Comparison of ENCODE assay signal across 8 mouse cellular contexts in genomic region chr19:5802011-5802786, GRCm38 (mm10). TPM values are rescaled to one million over a fixed set of nuclear protein-coding genes. Genes with fewer than 3 reads are reported as not detected.
DNase-seq lines count a peak whose midpoint lies in the region; ATAC-seq lines count a peak whose summit lies in the region.

No protein-coding gene starts in this region.

- peak overlapping the region; percentile 89 for H3K9ac ChIP-seq in intestine, embryonic 15.5 days

- H3K27me3 ChIP-seq in intestine, embryonic 15.5 days (replicated peaks): no peaks in the 10 kb centered on the region

- peak overlapping the region; percentile 64 for H3K4me3 ChIP-seq in intestine, embryonic 15.5 days (replicated peaks)

- intact Hi-C loops in left cerebral cortex, postnatal 14 days (cut with DNase I): no loop called here

- peak; percentile 40; the same call in 1 of the 2 replicates for ATAC-seq in intestine, embryonic 15.5 days
- peak; percentile 43 for ATAC-seq in megakaryocyte-erythroid progenitor cell, adult 5-6 weeks (replicated peaks; ENCODE audit: low FRiP score, low TSS enrichment, poor library complexity, severe bottlenecking)

- H3K4me1 ChIP-seq in intestine, embryonic 15.5 days (replicated peaks): peaks cover 31% of the 10 kb centered on the region

- WGBS in intestine, embryonic 15.5 days: under 1% methylated on average over 25 of the region's 25 CpGs

- peak overlapping the region; percentile 93 for H3K4me2 ChIP-seq in intestine, embryonic 15.5 days (replicated peaks)

- no peaks in the 10 kb centered on the region for H3K9me3 ChIP-seq in intestine, embryonic 15.5 days

- DNase-seq in adrenal gland, adult 2 months: peak; percentile 96
- DNase-seq in embryo, embryonic 11 days: peak; percentile 96
- peak; percentile 89 for DNase-seq in gastrocnemius, postnatal 25 days
- peak; percentile 97 to 98 for DNase-seq in left cerebral cortex, postnatal 14 days (ENCODE audit: low spot score in 2 of 2)
- DNase-seq in right cerebral cortex, postnatal 14 days: peak; percentile 94
- peak; percentile 96 for DNase-seq in urinary bladder, postnatal 25 days (ENCODE audit: low spot score)

- peak overlapping the region; percentile 100 for H3K27ac ChIP-seq in intestine, embryonic 15.5 days

- peaks cover 6% of the 10 kb centered on the region; the same call in 1 of the 2 replicates for H3K36me3 ChIP-seq in intestine, embryonic 15.5 days

RNA-seq across cellular contexts. Expression of gene Scyl1, which starts 31.0 kb away (rescaled TPM):
- total RNA-seq in adrenal gland, adult 2 months (2021): 100 to 1,000 TPM; 106 to 109 TPM
- 119 and 125 TPM in 2 replicates for polyA plus RNA-seq in adrenal gland, adult 2 months (2012; rRNA removed)
- total RNA-seq in gastrocnemius, postnatal 25 days (2021): 10 to 100 TPM; 62.2 to 62.8 TPM
- polyA plus RNA-seq in intestine, embryonic 15.5 days (2015; fragmentation: Nextera tagmentation; extraction: Ambion mirVana): 60.6 and 60.9 TPM in 2 replicates
- 10 to 100 TPM; 77.7 to 79.5 TPM for total RNA-seq in left cerebral cortex, postnatal 14 days (2021)
- total RNA-seq in megakaryocyte-erythroid progenitor cell, adult 5-6 weeks (2014; fragmentation: Nextera tagmentation): 28.7 and 43.4 TPM in 2 replicates
- total RNA-seq in megakaryocyte-erythroid progenitor cell, adult 5-6 weeks (2017): 20.2 and 23.1 TPM in 2 replicates

Comparison
In these comparisons a context has a peak if more than half of its experiments do, and no peak if none do; other contexts are left out.
1. Peak in every context shown above with its lines: DNase-seq, ATAC-seq, H3K4me3 ChIP-seq and H3K27ac ChIP-seq.